Mouse (Mus musculus): ENCODE results near the gene Cirbp.

Gene Cirbp

DNA sequence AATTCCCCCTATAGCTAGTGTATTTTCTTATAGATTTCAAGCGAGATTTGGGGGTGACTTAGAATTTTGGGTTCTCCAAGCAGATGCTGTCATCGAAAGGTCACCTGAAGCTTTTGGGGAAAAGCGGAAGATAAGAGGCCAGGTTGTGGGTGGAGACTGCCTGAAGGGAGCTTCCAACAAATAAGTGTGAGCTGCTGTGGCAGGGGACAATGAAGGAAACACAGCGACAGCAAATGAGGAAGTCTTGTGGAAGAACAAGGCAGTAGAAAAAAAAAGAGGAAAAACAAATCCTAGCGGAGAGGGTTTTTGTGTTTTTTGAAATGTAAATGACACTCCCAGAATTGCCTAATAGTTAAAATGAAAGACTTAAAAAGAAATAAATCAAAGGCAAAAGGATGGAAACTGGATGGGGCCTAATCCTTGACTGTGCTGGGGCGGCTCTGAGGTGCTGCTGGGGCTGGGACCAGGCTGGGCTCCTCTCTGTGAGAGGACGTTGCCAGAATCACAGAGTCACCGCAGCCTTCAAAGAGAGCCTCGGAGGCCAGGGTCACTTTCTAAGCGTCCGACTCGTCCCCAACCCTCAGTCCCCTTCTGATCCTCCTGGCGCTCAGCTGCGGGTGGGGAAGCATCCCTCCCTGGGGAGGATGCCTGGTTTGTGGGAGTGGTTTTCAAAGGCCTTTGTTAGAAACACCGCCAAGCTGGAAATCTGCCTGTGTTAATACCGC, 49.4 kb downstream of the Cirbp start:
- DNase-seq (ENCODE audit: low read depth, low spot score) = no peak

DNA sequence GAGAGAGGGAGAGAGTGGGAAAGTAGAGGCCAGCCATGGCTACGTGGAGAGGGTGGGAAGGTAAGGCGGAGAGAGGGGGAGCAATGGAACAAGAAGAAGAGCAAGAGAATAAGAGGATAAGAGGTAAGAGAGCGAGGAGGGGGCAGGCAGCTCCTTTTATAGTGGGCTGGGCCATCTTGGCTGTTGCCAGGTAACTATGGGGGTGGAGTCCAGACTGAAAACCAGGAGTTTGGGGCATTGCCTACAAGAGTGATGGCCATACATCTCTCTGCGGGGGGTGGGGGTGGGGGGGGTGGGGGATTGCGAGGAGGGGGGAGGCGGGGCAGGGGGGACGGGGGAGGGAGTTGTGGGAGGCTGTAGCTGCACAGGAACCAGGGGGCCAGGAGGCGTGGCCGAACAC, 54.9 kb downstream of the Cirbp start:
- DNase-seq (ENCODE audit: low read depth, low spot score) = no peak
